Mouse (Mus musculus) WW6 (cell line): ENCODE measurements at regions not wholly inside any gene's neighbourhood (a gene's known extent, or its start where the extent isn't known, plus 50 kb on each side); places are given as distances from the start of the nearest gene placed in this dataset.

Source experiments
- DNase-seq: peaks from one replicate; pipeline ENCODE4 v3.0.0-alpha.2; 2013; ENCODE audit warnings: low read depth, low spot score

- no peak for DNase-seq
Measured at GRCm38 (mm10) chr1:75833071-75833830, 287.2 kb downstream of the Slc4a3 start.

- no peak for DNase-seq
Measured at GRCm38 (mm10) chr1:75834361-75834760, 288.3 kb downstream of the Slc4a3 start.

- no peak for DNase-seq
Measured at GRCm38 (mm10) chr1:75839551-75840223, 293.6 kb downstream of the Slc4a3 start.

GRCm38 (mm10) chr1:75842396-75842795, 296.3 kb downstream of the Slc4a3 start:
- DNase-seq = no peak

GRCm38 (mm10) chr1:75843326-75843725, 297.3 kb downstream of the Slc4a3 start:
- no peak for DNase-seq

- DNase-seq = no peak
Measured at GRCm38 (mm10) chr1:75844123-75844522, 298.1 kb downstream of the Slc4a3 start.

GRCm38 (mm10) chr1:75844529-75844928, 298.5 kb downstream of the Slc4a3 start:
- DNase-seq = no peak

GRCm38 (mm10) chr1:75844981-75845380, 298.9 kb downstream of the Slc4a3 start:
- no peak for DNase-seq

GRCm38 (mm10) chr1:75845771-75846535, 299.9 kb downstream of the Slc4a3 start:
- DNase-seq = no peak

GRCm38 (mm10) chr1:75847681-75848080, 301.6 kb downstream of the Slc4a3 start:
- DNase-seq = no peak

- DNase-seq = no peak
Measured at GRCm38 (mm10) chr1:75848436-75848835, 302.4 kb downstream of the Slc4a3 start.

- no peak for DNase-seq
Measured at GRCm38 (mm10) chr1:75850131-75850530, 304.1 kb downstream of the Slc4a3 start.

- DNase-seq = no peak
Measured at GRCm38 (mm10) chr1:75858551-75859255, 312.6 kb downstream of the Slc4a3 start.

GRCm38 (mm10) chr1:75862757-75863156, 316.7 kb downstream of the Slc4a3 start:
- no peak for DNase-seq

- no peak for DNase-seq
Measured at GRCm38 (mm10) chr1:75866556-75866955, 320.5 kb downstream of the Slc4a3 start.

- no peak for DNase-seq
Measured at GRCm38 (mm10) chr1:75869414-75869813, 323.3 kb downstream of the Slc4a3 start.

GRCm38 (mm10) chr1:75869846-75870245, 323.8 kb downstream of the Slc4a3 start:
- DNase-seq = no peak

GRCm38 (mm10) chr1:75873911-75874310, 327.8 kb downstream of the Slc4a3 start:
- no peak for DNase-seq

- no peak for DNase-seq
Measured at GRCm38 (mm10) chr1:75877209-75877608, 331.1 kb downstream of the Slc4a3 start.

GRCm38 (mm10) chr1:75885632-75886031, 339.6 kb downstream of the Slc4a3 start:
- DNase-seq = no peak

- no peak for DNase-seq
Measured at GRCm38 (mm10) chr1:75888499-75889208, 342.6 kb downstream of the Slc4a3 start.
